ENCODE assay signal across 8 mouse cellular contexts in genomic region chr1:180332928-180333440, GRCm38 (mm10). TPM values are rescaled to one million over a fixed set of nuclear protein-coding genes. Genes with fewer than 3 reads are reported as not detected.
DNase-seq lines count a peak whose midpoint lies in the region; ATAC-seq and TF ChIP-seq lines count a peak whose summit lies in the region.

No protein-coding gene starts in this region.

- no peak for TF ChIP-seq CTCF in heart, adult 2 months (IDR thresholded peaks at IDR 0.05)
- TF ChIP-seq CTCF in thymus, adult 2 months (IDR thresholded peaks at IDR 0.05; ENCODE audit: borderline replicate concordance, control insufficient read depth, extremely low read depth, insufficient read depth, low read length, poor library complexity): no peak
- TF ChIP-seq CTCF in stomach, postnatal 0 days (IDR thresholded peaks at IDR 0.05; ENCODE audit: low read depth): no peak

- peak overlapping the region; percentile 98 for H3K27ac ChIP-seq in heart, adult 2 months
- H3K27ac ChIP-seq in thymus, adult 2 months (ENCODE audit: control insufficient read depth, insufficient read depth, low read length): no peak overlapping the region
- H3K27ac ChIP-seq in limb, embryonic 15.5 days: no peak overlapping the region
- no peak overlapping the region for H3K27ac ChIP-seq in stomach, postnatal 0 days (replicated peaks)

- peaks cover 15% of the 10 kb centered on the region for H3K36me3 ChIP-seq in heart, adult 2 months (ENCODE audit: control insufficient read depth, insufficient read depth, low read length)
- H3K36me3 ChIP-seq in thymus, adult 2 months (ENCODE audit: control insufficient read depth, insufficient read depth, low read length): peaks cover 40% of the 10 kb centered on the region
- peaks cover 13% of the 10 kb centered on the region for H3K36me3 ChIP-seq in limb, embryonic 15.5 days
- no peaks in the 10 kb centered on the region; the same call in 1 of the 2 replicates for H3K36me3 ChIP-seq in stomach, postnatal 0 days (ENCODE audit: control insufficient read depth, insufficient read depth, low read length)

- TF ChIP-seq POLR2A in heart, adult 2 months (IDR thresholded peaks at IDR 0.05; ENCODE audit: insufficient read depth, low read depth, low read length): no peak
- no peak for TF ChIP-seq POLR2A in thymus, adult 2 months (IDR thresholded peaks at IDR 0.05; ENCODE audit: control insufficient read depth, extremely low read depth, insufficient read depth, low read length, poor library complexity)

- DNase-seq in heart, adult 2 months: peak; percentile 25 to 44
- DNase-seq in heart, postnatal 10 days: no peak
- no peak for DNase-seq in thymus, adult 2 months
- no peak for DNase-seq in thymus, adult 18-20 months
- no peak for DNase-seq in stomach, postnatal 0 days (ENCODE audit: low spot score)
- DNase-seq in adrenal gland, postnatal 25 days: no peak

- WGBS in heart, adult 2 months: 47% methylated on average over 14 of the region's 14 CpGs
- WGBS in thymus, adult 2 months: 90% methylated on average over 14 of the region's 14 CpGs
- 49% methylated on average over 14 of the region's 14 CpGs for WGBS in limb, embryonic 15.5 days
- 56% methylated on average over 14 of the region's 14 CpGs for WGBS in stomach, postnatal 0 days

- intact Hi-C loops in heart, adult 2 months (cut with DNase I): loop anchor here (2.0 to 5.0 kb wide), 2 partner anchors 56 to 89 kb away; no protein-coding TSS in a partner anchor
- intact Hi-C loops in heart, postnatal 10 days (cut with DNase I): loop anchor here (2.0 to 5.0 kb wide), 3 partner anchors 32 to 64 kb away; no protein-coding TSS in a partner anchor

- no peak for TF ChIP-seq EP300 in heart, adult 2 months (IDR thresholded peaks at IDR 0.05; ENCODE audit: insufficient read depth, low read depth, low read length)
- no peak for TF ChIP-seq EP300 in stomach, postnatal 0 days (optimal IDR thresholded peaks at IDR 0.05)

- no peaks in the 10 kb centered on the region for H3K27me3 ChIP-seq in heart, adult 2 months (ENCODE audit: control insufficient read depth, insufficient read depth, low read length)
- H3K27me3 ChIP-seq in thymus, adult 2 months (ENCODE audit: control insufficient read depth, insufficient read depth, low read length): no peaks in the 10 kb centered on the region
- no peaks in the 10 kb centered on the region for H3K27me3 ChIP-seq in limb, embryonic 15.5 days
- no peaks in the 10 kb centered on the region for H3K27me3 ChIP-seq in stomach, postnatal 0 days (ENCODE audit: control insufficient read depth, insufficient read depth, low read length)

- H3K4me3 ChIP-seq in heart, adult 2 months: peak overlapping the region; percentile 90
- H3K4me3 ChIP-seq in thymus, adult 2 months (ENCODE audit: control insufficient read depth, insufficient read depth, low read length): peak overlapping the region; percentile 92
- H3K4me3 ChIP-seq in limb, embryonic 15.5 days: peak overlapping the region; percentile 76
- H3K4me3 ChIP-seq in stomach, postnatal 0 days (ENCODE audit: low read depth, low read length): peak overlapping the region; percentile 66

- H3K9me3 ChIP-seq in limb, embryonic 15.5 days: no peaks in the 10 kb centered on the region
- no peaks in the 10 kb centered on the region for H3K9me3 ChIP-seq in stomach, postnatal 0 days (ENCODE audit: control insufficient read depth, low read length)

- H3K4me1 ChIP-seq in heart, adult 2 months (ENCODE audit: control insufficient read depth, insufficient read depth, low read length): peaks cover 11% of the 10 kb centered on the region
- peaks cover 50% of the 10 kb centered on the region for H3K4me1 ChIP-seq in thymus, adult 2 months (replicated peaks; ENCODE audit: control insufficient read depth, insufficient read depth, low read length)
- peaks cover 73% of the 10 kb centered on the region for H3K4me1 ChIP-seq in limb, embryonic 15.5 days
- H3K4me1 ChIP-seq in stomach, postnatal 0 days (replicated peaks; ENCODE audit: control insufficient read depth, insufficient read depth): peaks cover 8% of the 10 kb centered on the region; the same call in 1 of the 2 replicates

- H3K79me2 ChIP-seq in heart, adult 2 months (replicated peaks; ENCODE audit: control insufficient read depth, insufficient read depth, low read length): peaks cover 21% of the 10 kb centered on the region

- H3K9ac ChIP-seq in heart, adult 2 months (ENCODE audit: low read depth, low read length): peak overlapping the region; percentile 98
- no peak overlapping the region for H3K9ac ChIP-seq in limb, embryonic 15.5 days
- H3K9ac ChIP-seq in stomach, postnatal 0 days (ENCODE audit: low read length): no peak overlapping the region; the same call in 1 of the 2 replicates

- ATAC-seq in limb, embryonic 15.5 days (ENCODE audit: insufficient number of reproducible peaks, low FRiP score, low TSS enrichment, low read depth): no peak
- no peak for ATAC-seq in stomach, postnatal 0 days (ENCODE audit: low FRiP score, low TSS enrichment)
- no peak for ATAC-seq in megakaryocyte-erythroid progenitor cell, adult 5-6 weeks (replicated peaks; ENCODE audit: low FRiP score, low TSS enrichment, poor library complexity, severe bottlenecking)

- H3K4me2 ChIP-seq in limb, embryonic 15.5 days: peak overlapping the region; percentile 76
- H3K4me2 ChIP-seq in stomach, postnatal 0 days (replicated peaks; ENCODE audit: low read depth): peak overlapping the region; percentile 90

RNA-seq across cellular contexts. Expression of gene Itpkb, which starts 2.7 kb away (rescaled TPM):
- total RNA-seq in heart, adult 2 months (2021): 10 to 100 TPM; 50.0 to 50.7 TPM
- 21.5 and 29.9 TPM in 2 replicates for polyA plus RNA-seq in heart, adult 2 months (2012; rRNA removed)
- total RNA-seq in heart, postnatal 10 days (2021): 10 to 100 TPM; 81.4 to 93.6 TPM
- polyA plus RNA-seq in thymus, adult 2 months (2012; rRNA removed): 69.0 and 73.0 TPM in 2 replicates
- polyA plus RNA-seq in limb, embryonic 15.5 days (2015; fragmentation: Nextera tagmentation; extraction: Ambion mirVana): 12.7 and 15.1 TPM in 2 replicates
- 3.7 and 4.0 TPM in 2 replicates for polyA plus RNA-seq in stomach, postnatal 0 days (2015; fragmentation: Nextera tagmentation; extraction: Ambion mirVana)
- 57.7 and 71.2 TPM in 2 replicates for total RNA-seq in adrenal gland, postnatal 25 days (2021)
- total RNA-seq in megakaryocyte-erythroid progenitor cell, adult 5-6 weeks (2014; fragmentation: Nextera tagmentation): 11.5 and 12.9 TPM in 2 replicates
- total RNA-seq in megakaryocyte-erythroid progenitor cell, adult 5-6 weeks (2017): 6.1 and 6.3 TPM in 2 replicates

Comparison
In these comparisons a context has a peak if more than half of its experiments do, and no peak if none do; other contexts are left out.
1. DNase-seq: peak in heart, adult 2 months (2 of 2); none in heart, postnatal 10 days (0 of 2), thymus, adult 2 months (single experiment), thymus, adult 18-20 months (0 of 2), stomach, postnatal 0 days (single experiment) and adrenal gland, postnatal 25 days (single experiment).
2. Peak in every context shown above with its lines, with median percentiles within 50 percentile points of each other: H3K4me3 ChIP-seq.